Mouse (Mus musculus): Measurements from ENCODE around the gene Gse1. TPM values are rescaled to one million over a fixed set of nuclear protein-coding genes. Genes with fewer than 3 reads are reported as not detected.

Gene Gse1
- polyA plus RNA-seq, 1 experiment from 2014 or later: 17.8 TPM

DNA sequence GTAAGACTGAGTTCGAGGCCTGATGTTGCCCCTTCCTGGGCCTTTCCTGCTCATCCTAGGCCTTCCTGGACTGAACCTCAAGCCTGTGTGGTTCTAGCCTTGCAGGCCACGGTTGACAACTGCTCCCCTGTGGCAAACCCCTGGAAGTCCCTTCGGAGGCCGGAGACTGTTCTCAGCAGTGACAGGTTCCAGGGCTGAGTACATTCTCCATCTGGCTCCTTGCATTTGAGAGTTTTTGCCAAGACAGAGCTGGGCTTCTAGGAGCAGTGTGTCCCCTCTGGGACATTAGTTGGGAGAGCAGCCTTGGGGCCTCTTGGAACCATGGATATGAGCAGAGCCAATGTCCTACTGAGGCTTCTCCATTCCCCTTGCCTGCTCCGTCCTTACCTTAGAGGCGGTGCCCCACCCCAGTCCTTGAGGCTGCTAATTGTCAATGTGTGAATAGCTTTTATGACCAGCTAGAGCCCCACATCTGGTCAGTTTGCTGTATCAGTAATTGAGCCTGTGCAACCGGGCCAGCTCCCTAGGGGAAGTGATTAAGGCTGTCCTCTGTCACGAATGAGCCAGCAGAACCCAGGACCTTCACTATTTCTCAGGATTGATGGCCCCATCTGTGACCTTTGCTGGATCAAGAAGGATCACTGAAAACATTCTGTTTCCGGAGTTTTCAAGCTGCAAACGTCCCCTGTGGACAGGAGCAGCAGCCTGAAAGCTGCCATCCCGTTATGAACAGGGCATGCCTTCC is 289.6 kb downstream of the Gse1 start:
- ATAC-seq (ENCODE audit: low FRiP score) (no peak), DNase-seq (ENCODE audit: low spot score) (no peak)
- H3K27me3 ChIP-seq (ENCODE audit: control insufficient read depth, insufficient read depth, low read length): no peaks in the 10 kb centered on the region
- no peak overlapping the region for H3K9ac ChIP-seq (ENCODE audit: low read depth, low read length)
- 33% methylated on average over 11 of the region's 11 CpGs for WGBS
- no peaks in the 10 kb centered on the region for H3K9me3 ChIP-seq (ENCODE audit: control insufficient read depth, low read length)
- H3K4me3 ChIP-seq (ENCODE audit: low read depth, low read length): no peak overlapping the region
- H3K36me3 ChIP-seq (ENCODE audit: control insufficient read depth, insufficient read depth, low read length): no peaks in the 10 kb centered on the region
- H3K27ac ChIP-seq (ENCODE audit: low read depth, low read length): peak overlapping the region; percentile 76
- peaks cover 72% of the 10 kb centered on the region for H3K4me1 ChIP-seq (replicated peaks; ENCODE audit: control insufficient read depth, insufficient read depth, low read length)
- H3K4me2 ChIP-seq (replicated peaks; ENCODE audit: low read depth, low read length): no peak overlapping the region

DNA sequence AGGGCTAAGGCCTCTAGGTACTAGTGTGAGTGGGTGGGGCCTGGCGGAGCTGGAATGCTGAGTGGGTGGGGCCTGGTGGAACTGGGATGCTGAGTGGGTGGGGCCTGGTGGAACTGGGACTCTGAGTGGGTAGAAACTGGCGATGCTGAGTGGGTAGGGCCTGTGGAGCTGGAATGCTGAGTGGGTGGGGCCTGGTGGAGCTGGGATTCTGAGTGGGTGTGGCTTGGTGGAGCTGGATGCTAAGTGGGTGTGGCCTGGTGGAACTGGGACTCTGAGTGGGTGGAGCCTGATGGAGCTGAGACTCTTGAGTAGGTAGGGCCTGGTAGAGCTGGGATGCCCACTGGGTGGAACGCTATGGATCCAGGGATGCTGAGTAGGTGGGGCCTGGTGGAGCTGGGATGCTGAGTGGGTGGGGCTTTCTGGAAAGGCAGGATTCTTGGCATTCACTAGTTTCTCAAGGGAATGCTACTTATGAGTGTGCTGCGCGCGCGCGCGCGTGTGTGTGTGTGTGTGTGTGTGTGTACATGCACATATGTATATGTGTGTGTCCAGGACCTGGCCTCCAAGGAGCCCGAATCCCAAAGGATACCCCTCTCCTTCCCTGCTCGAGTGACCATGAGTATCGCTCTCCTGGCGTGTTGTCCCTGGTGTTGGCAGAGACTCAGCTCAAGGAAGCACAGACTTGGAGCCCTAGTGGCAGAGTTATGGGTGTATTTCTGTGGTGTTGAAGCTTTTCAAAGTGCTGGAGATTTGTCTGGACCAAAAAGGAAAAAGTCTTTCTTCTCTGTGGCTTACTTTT is 290.7 kb downstream of the Gse1 start:
- Histone ChIP-seq H3K4me1 (replicated peaks; ENCODE audit: control insufficient read depth, insufficient read depth, low read length) (peaks cover 64% of the 10 kb centered on the region), H3K27me3 (ENCODE audit: control insufficient read depth, insufficient read depth, low read length) (no peaks in the 10 kb centered on the region), H3K4me3 (ENCODE audit: low read depth, low read length) (no peak overlapping the region), H3K9me3 (ENCODE audit: control insufficient read depth, low read length) (no peaks in the 10 kb centered on the region), H3K9ac (ENCODE audit: low read depth, low read length) (no peak overlapping the region), H3K36me3 (ENCODE audit: control insufficient read depth, insufficient read depth, low read length) (no peaks in the 10 kb centered on the region), H3K27ac (ENCODE audit: low read depth, low read length) (peak overlapping the region; percentile 76; the same call in 1 of the 2 replicates), H3K4me2 (replicated peaks; ENCODE audit: low read depth, low read length) (no peak overlapping the region)
- DNase-seq (ENCODE audit: low spot score) (no peak), ATAC-seq (ENCODE audit: low FRiP score) (no peak)
- 60% methylated on average over 14 of the region's 14 CpGs for WGBS

DNA sequence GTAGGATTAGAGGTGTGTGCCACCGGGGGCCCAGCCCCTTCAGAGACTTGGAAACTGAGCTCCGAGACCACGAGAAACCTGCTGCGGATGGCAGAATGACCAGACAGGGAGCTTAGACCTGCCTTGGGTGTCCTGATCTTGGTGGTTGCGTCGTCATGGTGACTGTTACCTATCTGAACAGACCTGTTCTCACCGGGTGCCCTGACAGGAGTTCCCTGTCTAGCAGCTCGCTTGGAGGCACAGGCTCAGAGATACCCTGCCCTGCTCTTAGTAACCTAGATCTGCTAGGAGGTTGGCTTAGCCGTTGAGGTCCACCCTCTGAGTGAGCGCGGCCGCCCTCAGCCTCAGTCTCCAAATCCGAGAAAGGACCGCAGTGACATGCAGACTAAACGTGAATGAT is 292.0 kb downstream of the Gse1 start:
- 0 out of 2 replicates have a peak overlapping the region, but pooled peaks have one; percentile 20 for H3K9ac ChIP-seq (ENCODE audit: low read depth, low read length)
- no peak overlapping the region for H3K4me3 ChIP-seq (ENCODE audit: low read depth, low read length)
- DNase-seq (ENCODE audit: low spot score) (no peak), ATAC-seq (ENCODE audit: low FRiP score) (no peak)
- H3K9me3 ChIP-seq (ENCODE audit: control insufficient read depth, low read length): no peaks in the 10 kb centered on the region
- WGBS: 71% methylated on average over 15 of the region's 15 CpGs
- H3K36me3 ChIP-seq (ENCODE audit: control insufficient read depth, insufficient read depth, low read length): no peaks in the 10 kb centered on the region
- H3K27ac ChIP-seq (ENCODE audit: low read depth, low read length): peak overlapping the region; percentile 93
- peaks cover 53% of the 10 kb centered on the region for H3K4me1 ChIP-seq (replicated peaks; ENCODE audit: control insufficient read depth, insufficient read depth, low read length)
- no peak overlapping the region for H3K4me2 ChIP-seq (replicated peaks; ENCODE audit: low read depth, low read length)
- no peaks in the 10 kb centered on the region for H3K27me3 ChIP-seq (ENCODE audit: control insufficient read depth, insufficient read depth, low read length)

DNA sequence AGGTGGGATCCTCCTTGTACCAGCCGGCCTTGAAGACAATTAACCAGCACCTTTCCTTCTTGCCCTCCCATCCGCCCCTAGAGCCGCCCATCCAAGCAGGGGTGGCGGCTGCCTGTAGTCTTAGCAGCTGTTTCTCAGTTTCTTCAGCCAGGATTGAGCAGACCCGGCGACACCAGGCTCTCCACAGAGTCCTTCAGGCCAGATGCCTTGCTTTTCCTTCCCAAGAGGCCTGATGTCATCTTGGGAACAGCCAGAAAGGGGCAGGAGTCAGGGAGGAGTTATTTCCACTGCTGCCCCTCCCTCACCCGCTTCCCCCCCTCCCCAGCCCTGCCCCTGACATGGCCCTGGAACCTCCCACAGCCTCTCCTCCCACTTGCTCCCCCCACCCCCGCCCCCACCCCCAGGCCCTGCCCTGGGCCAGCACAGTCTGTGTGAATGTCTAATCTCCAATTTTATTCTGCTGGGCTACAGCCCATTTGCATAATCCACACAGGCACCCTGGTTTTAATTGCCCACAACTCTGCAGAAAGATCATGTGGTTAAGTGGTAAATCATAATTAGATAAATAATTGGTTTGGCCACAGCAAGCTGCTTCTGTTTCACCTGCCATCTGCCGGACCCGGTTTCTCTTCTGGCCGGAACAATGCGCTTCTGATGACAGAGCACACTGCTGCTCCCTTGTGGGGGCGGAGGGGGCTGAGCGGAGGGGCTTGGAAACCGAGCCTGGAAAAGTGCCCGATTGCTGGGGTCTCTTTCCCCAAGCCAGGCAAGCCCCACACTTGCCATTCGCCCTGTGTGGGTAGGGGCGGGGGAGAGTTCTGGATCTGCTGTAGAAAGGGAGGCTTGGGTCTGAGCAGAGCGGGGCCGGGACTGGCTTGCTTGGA is 292.7 kb downstream of the Gse1 start:
- Histone ChIP-seq H3K4me2 (replicated peaks; ENCODE audit: low read depth, low read length) (no peak overlapping the region; the same call in 1 of the 2 replicates), H3K4me1 (replicated peaks; ENCODE audit: control insufficient read depth, insufficient read depth, low read length) (peaks cover 54% of the 10 kb centered on the region), H3K27me3 (ENCODE audit: control insufficient read depth, insufficient read depth, low read length) (no peaks in the 10 kb centered on the region), H3K27ac (ENCODE audit: low read depth, low read length) (peak overlapping the region; percentile 93), H3K36me3 (ENCODE audit: control insufficient read depth, insufficient read depth, low read length) (no peaks in the 10 kb centered on the region), H3K4me3 (ENCODE audit: low read depth, low read length) (no peak overlapping the region), H3K9me3 (ENCODE audit: control insufficient read depth, low read length) (no peaks in the 10 kb centered on the region), H3K9ac (ENCODE audit: low read depth, low read length) (peak overlapping the region; percentile 20; the same call in 1 of the 2 replicates)
- peak; percentile 84 for ATAC-seq (ENCODE audit: low FRiP score)
- 12% methylated on average over 19 of the region's 20 CpGs for WGBS
- DNase-seq (ENCODE audit: low spot score): peak; percentile 81

DNA sequence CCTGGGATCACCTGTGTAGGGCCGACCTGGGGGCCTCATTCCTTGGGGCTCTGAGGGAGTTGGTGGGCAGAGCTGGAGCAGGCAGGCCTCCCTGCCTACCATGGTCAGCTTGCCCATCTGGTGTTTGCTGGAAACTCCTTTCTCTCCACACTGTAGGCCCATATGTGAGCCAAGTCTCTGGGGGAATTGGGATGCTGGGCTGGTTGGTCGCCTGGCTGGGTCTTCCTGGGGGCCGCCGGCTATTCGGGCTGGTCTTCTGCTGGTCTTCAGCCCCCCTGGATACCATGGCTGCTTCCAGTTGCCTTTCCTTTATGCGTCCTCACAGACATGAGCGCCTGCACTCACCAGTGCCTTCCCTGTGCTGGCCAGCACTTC is 293.3 kb downstream of the Gse1 start:
- ATAC-seq (ENCODE audit: low FRiP score) (no peak), DNase-seq (ENCODE audit: low spot score) (peak; percentile 51)
- Histone ChIP-seq H3K4me1 (replicated peaks; ENCODE audit: control insufficient read depth, insufficient read depth, low read length) (peaks cover 55% of the 10 kb centered on the region), H3K36me3 (ENCODE audit: control insufficient read depth, insufficient read depth, low read length) (no peaks in the 10 kb centered on the region), H3K27me3 (ENCODE audit: control insufficient read depth, insufficient read depth, low read length) (no peaks in the 10 kb centered on the region), H3K4me2 (replicated peaks; ENCODE audit: low read depth, low read length) (no peak overlapping the region; the same call in 1 of the 2 replicates), H3K9me3 (ENCODE audit: control insufficient read depth, low read length) (no peaks in the 10 kb centered on the region), H3K27ac (ENCODE audit: low read depth, low read length) (peak overlapping the region; percentile 93), H3K9ac (ENCODE audit: low read depth, low read length) (peak overlapping the region; percentile 12; the same call in 1 of the 2 replicates), H3K4me3 (ENCODE audit: low read depth, low read length) (no peak overlapping the region)
- 38% methylated on average over 7 of the region's 7 CpGs for WGBS

DNA sequence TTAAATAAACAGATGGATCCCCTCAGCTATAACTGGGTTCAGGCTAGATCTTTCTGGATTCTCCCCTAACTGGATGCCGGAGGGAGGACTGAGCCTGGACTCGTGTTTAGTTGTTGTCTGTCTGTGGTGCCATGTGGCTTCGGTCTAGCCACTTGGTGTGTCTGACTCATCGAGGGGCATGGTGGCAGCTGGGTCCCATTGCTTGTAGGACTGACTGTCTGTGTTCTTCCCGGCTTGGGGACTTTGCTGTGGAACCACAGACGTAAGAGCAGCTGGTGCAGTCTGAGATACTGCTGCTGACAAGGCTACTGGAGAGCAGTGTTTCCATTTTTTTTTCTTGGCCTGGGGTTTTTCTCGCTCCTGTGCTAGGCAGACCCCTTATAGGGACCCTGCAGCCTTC is 295.4 kb downstream of the Gse1 start:
- Histone ChIP-seq H3K4me3 (ENCODE audit: low read depth, low read length) (no peak overlapping the region), H3K27me3 (ENCODE audit: control insufficient read depth, insufficient read depth, low read length) (no peaks in the 10 kb centered on the region), H3K36me3 (ENCODE audit: control insufficient read depth, insufficient read depth, low read length) (no peaks in the 10 kb centered on the region), H3K27ac (ENCODE audit: low read depth, low read length) (peak overlapping the region; percentile 51; the same call in 1 of the 2 replicates), H3K4me1 (replicated peaks; ENCODE audit: control insufficient read depth, insufficient read depth, low read length) (peaks cover 53% of the 10 kb centered on the region), H3K9ac (ENCODE audit: low read depth, low read length) (no peak overlapping the region), H3K4me2 (replicated peaks; ENCODE audit: low read depth, low read length) (no peak overlapping the region), H3K9me3 (ENCODE audit: control insufficient read depth, low read length) (no peaks in the 10 kb centered on the region)
- ATAC-seq (ENCODE audit: low FRiP score) (no peak), DNase-seq (ENCODE audit: low spot score) (no peak)
- WGBS: 69% methylated on average over 7 of the region's 7 CpGs

DNA sequence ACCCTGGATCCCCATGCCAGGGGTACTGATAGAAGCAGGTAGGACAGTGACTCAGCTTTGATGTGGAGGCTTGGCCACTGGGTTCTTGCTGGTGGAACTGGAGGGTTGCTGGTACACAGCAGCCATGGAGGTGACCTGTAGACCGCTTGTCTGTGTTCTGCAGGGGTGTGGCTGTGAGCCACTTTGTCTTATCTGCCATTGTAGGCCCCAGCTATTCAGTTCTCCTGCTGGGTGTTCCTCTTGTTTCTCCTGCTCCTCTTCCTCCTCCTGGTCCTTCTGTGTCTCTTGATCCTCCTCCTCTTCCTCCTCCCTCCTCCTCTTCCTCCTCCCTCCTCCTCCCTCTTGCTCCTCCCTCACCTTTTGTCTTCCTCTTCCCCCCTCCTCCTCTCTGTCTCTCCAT is 296.9 kb downstream of the Gse1 start:
- no peaks in the 10 kb centered on the region for H3K36me3 ChIP-seq (ENCODE audit: control insufficient read depth, insufficient read depth, low read length)
- 71% methylated on average over 1 of the region's 1 CpGs for WGBS
- DNase-seq (ENCODE audit: low spot score) (no peak), ATAC-seq (ENCODE audit: low FRiP score) (no peak)
- peaks cover 49% of the 10 kb centered on the region for H3K4me1 ChIP-seq (replicated peaks; ENCODE audit: control insufficient read depth, insufficient read depth, low read length)
- H3K9ac ChIP-seq (ENCODE audit: low read depth, low read length): no peak overlapping the region
- no peaks in the 10 kb centered on the region for H3K27me3 ChIP-seq (ENCODE audit: control insufficient read depth, insufficient read depth, low read length)
- no peaks in the 10 kb centered on the region for H3K9me3 ChIP-seq (ENCODE audit: control insufficient read depth, low read length)
- H3K27ac ChIP-seq (ENCODE audit: low read depth, low read length): no peak overlapping the region
- H3K4me3 ChIP-seq (ENCODE audit: low read depth, low read length): no peak overlapping the region
- H3K4me2 ChIP-seq (replicated peaks; ENCODE audit: low read depth, low read length): no peak overlapping the region

DNA sequence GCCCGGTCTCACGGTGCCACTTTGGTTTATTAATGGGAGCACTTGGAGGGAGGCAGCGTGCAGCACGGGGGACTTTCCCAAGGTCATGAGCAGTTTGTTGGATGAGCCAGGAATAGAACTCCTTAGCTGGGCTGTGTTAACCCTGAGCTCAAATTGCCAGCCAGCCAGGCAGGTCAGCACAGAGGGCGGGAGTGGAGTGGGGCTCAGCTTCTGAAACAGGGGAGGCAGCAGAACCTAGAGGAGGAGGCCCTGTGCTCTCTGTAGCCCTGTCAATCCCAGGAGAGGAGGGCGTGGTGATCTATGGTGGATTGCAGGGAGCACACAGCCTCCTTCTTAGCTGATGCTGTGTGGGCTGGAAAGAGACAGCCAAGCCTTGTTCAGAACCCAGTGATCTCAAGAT is 297.6 kb downstream of the Gse1 start:
- 50% methylated on average over 6 of the region's 6 CpGs for WGBS
- H3K9ac ChIP-seq (ENCODE audit: low read depth, low read length): no peak overlapping the region

More for the DNA sequence above, 297.6 kb downstream of the Gse1 start:
- ATAC-seq (ENCODE audit: low FRiP score) (no peak; the same call in 1 of the 2 replicates), DNase-seq (ENCODE audit: low spot score) (no peak)
- Histone ChIP-seq H3K36me3 (ENCODE audit: control insufficient read depth, insufficient read depth, low read length) (no peaks in the 10 kb centered on the region), H3K4me1 (replicated peaks; ENCODE audit: control insufficient read depth, insufficient read depth, low read length) (peaks cover 42% of the 10 kb centered on the region), H3K27ac (ENCODE audit: low read depth, low read length) (0 out of 2 replicates have a peak overlapping the region, but pooled peaks have one; percentile 7), H3K27me3 (ENCODE audit: control insufficient read depth, insufficient read depth, low read length) (no peaks in the 10 kb centered on the region), H3K4me2 (replicated peaks; ENCODE audit: low read depth, low read length) (no peak overlapping the region), H3K9me3 (ENCODE audit: control insufficient read depth, low read length) (no peaks in the 10 kb centered on the region), H3K4me3 (ENCODE audit: low read depth, low read length) (no peak overlapping the region)

All from hindbrain, embryonic 11.5 days (tissue).